In genomic region chr8:71952489-71952888, GRCm38 (mm10) we compare ENCODE assay signal across 10 mouse cellular contexts. TPM values are rescaled to one million over a fixed set of nuclear protein-coding genes. Genes with fewer than 3 reads are reported as not detected.
DNase-seq lines count a peak whose midpoint lies in the region; ATAC-seq and TF ChIP-seq lines count a peak whose summit lies in the region.
"Had no signal": no experiment of that assay in that cellular context is flagged by ENCODE, and none has a peak within 500 bp of the region (broad histone marks: within the 10 kb centered on the region; RNA-seq: fewer than 3 reads in every experiment).

No protein-coding gene starts in this region.

- H3K9me3 ChIP-seq in forebrain, embryonic 10.5 days, result peaks cover 36% of the 10 kb centered on the region
- peaks cover 6% of the 10 kb centered on the region for H3K9me3 ChIP-seq in forebrain, embryonic 14.5 days (replicated peaks; ENCODE audit: control insufficient read depth, low read length)
- H3K9me3 ChIP-seq in lung, embryonic 14.5 days (ENCODE audit: low read depth, low read length), result peaks cover 8% of the 10 kb centered on the region
- peaks cover 3% of the 10 kb centered on the region; the same call in 1 of the 2 replicates for H3K9me3 ChIP-seq in hindbrain, embryonic 16.5 days (ENCODE audit: control insufficient read depth, low read length)
- no peaks in the 10 kb centered on the region; the same call in 1 of the 2 replicates for H3K9me3 ChIP-seq in liver, postnatal 0 days (ENCODE audit: low read length)

- H3K27me3 ChIP-seq in forebrain, embryonic 10.5 days (ENCODE audit: poor library complexity, severe bottlenecking), result no peaks in the 10 kb centered on the region
- H3K27me3 ChIP-seq in forebrain, embryonic 14.5 days (replicated peaks; ENCODE audit: control insufficient read depth, insufficient read depth, low read length), result no peaks in the 10 kb centered on the region
- H3K27me3 ChIP-seq in lung, embryonic 14.5 days (ENCODE audit: insufficient read depth, low read length), result no peaks in the 10 kb centered on the region
- no peaks in the 10 kb centered on the region for H3K27me3 ChIP-seq in hindbrain, embryonic 16.5 days (replicated peaks; ENCODE audit: control insufficient read depth, insufficient read depth, low read length)
- H3K27me3 ChIP-seq in liver, postnatal 0 days (ENCODE audit: insufficient read depth, low read length), result no peaks in the 10 kb centered on the region

- no peak overlapping the region for H3K4me2 ChIP-seq in forebrain, embryonic 14.5 days (ENCODE audit: low read length)
- peak overlapping the region; percentile 57 for H3K4me2 ChIP-seq in lung, embryonic 14.5 days
- peak overlapping the region; percentile 64; the same call in 1 of the 2 replicates for H3K4me2 ChIP-seq in hindbrain, embryonic 16.5 days (ENCODE audit: low read length)
- H3K4me2 ChIP-seq in liver, postnatal 0 days (ENCODE audit: low read depth, low read length), result no peak overlapping the region

- H3K36me3 ChIP-seq in forebrain, embryonic 10.5 days (replicated peaks), result peaks cover 39% of the 10 kb centered on the region
- H3K36me3 ChIP-seq in forebrain, embryonic 14.5 days (ENCODE audit: control insufficient read depth, insufficient read depth, low read length), result no peaks in the 10 kb centered on the region
- no peaks in the 10 kb centered on the region for H3K36me3 ChIP-seq in lung, embryonic 14.5 days (ENCODE audit: insufficient read depth)
- peaks cover 4% of the 10 kb centered on the region; the same call in 1 of the 2 replicates for H3K36me3 ChIP-seq in hindbrain, embryonic 16.5 days (ENCODE audit: control insufficient read depth, insufficient read depth, low read length)
- 0 out of 2 replicates have a peak, but pooled peaks cover 2% of the 10 kb centered on the region for H3K36me3 ChIP-seq in liver, postnatal 0 days (replicated peaks; ENCODE audit: insufficient read depth, low read length)

- TF ChIP-seq CTCF in lung, embryonic 14.5 days (IDR thresholded peaks at IDR 0.05; ENCODE audit: low read depth), result no peak
- TF ChIP-seq CTCF in liver, postnatal 0 days (IDR thresholded peaks at IDR 0.05; ENCODE audit: low read depth), result no peak

- WGBS in forebrain, embryonic 10.5 days, result 97% methylated on average over 1 of the region's 1 CpGs
- WGBS in forebrain, embryonic 14.5 days, result 100% methylated on average over 1 of the region's 1 CpGs
- 89% methylated on average over 1 of the region's 1 CpGs for WGBS in lung, embryonic 14.5 days
- 93% methylated on average over 1 of the region's 1 CpGs for WGBS in hindbrain, embryonic 16.5 days
- 81% methylated on average over 1 of the region's 1 CpGs for WGBS in liver, postnatal 0 days (ENCODE audit: insufficient replicate concordance)

- TF ChIP-seq EP300 in liver, postnatal 0 days (IDR thresholded peaks at IDR 0.05; ENCODE audit: low read depth), result no peak

- peaks cover 18% of the 10 kb centered on the region for H3K4me1 ChIP-seq in forebrain, embryonic 10.5 days
- peaks cover 11% of the 10 kb centered on the region for H3K4me1 ChIP-seq in forebrain, embryonic 14.5 days (ENCODE audit: control insufficient read depth, insufficient read depth, low read length)
- peaks cover 4% of the 10 kb centered on the region; the same call in 1 of the 2 replicates for H3K4me1 ChIP-seq in lung, embryonic 14.5 days (ENCODE audit: insufficient read depth)
- H3K4me1 ChIP-seq in hindbrain, embryonic 16.5 days (ENCODE audit: control insufficient read depth, insufficient read depth, low read depth, low read length), result peaks cover 10% of the 10 kb centered on the region
- peaks cover 21% of the 10 kb centered on the region for H3K4me1 ChIP-seq in liver, postnatal 0 days (ENCODE audit: insufficient read depth)

- H3K27ac ChIP-seq in forebrain, embryonic 10.5 days, result no peak overlapping the region
- H3K27ac ChIP-seq in forebrain, embryonic 14.5 days (ENCODE audit: low read depth, low read length), result no peak overlapping the region
- H3K27ac ChIP-seq in lung, embryonic 14.5 days (ENCODE audit: low read depth), result no peak overlapping the region
- H3K27ac ChIP-seq in hindbrain, embryonic 16.5 days (ENCODE audit: low read depth, low read length), result no peak overlapping the region
- H3K27ac ChIP-seq in liver, postnatal 0 days (ENCODE audit: low read depth), result 0 out of 2 replicates have a peak overlapping the region, but pooled peaks have one; percentile 12
- H3K27ac ChIP-seq: gastrocnemius, adult 2 months; layer of hippocampus, adult 2 months had no signal

- no peak for ATAC-seq in forebrain, embryonic 14.5 days
- no peak for ATAC-seq in lung, embryonic 14.5 days (ENCODE audit: insufficient read depth)
- ATAC-seq in hindbrain, embryonic 16.5 days, result no peak
- ATAC-seq in liver, postnatal 0 days, result no peak
- ATAC-seq in megakaryocyte progenitor cell, adult 5-6 weeks (replicated peaks; ENCODE audit: poor library complexity), result no peak

- DNase-seq in forebrain, embryonic 10.5 days (ENCODE audit: extremely low spot score, low spot score), result no peak
- DNase-seq in forebrain, embryonic 14.5 days (ENCODE audit: low spot score), result no peak
- DNase-seq in lung, embryonic 14.5 days, result no peak
- no peak for DNase-seq in lung, postnatal 14 days
- no peak for DNase-seq in liver, postnatal 0 days
- DNase-seq in adrenal gland, adult 8-10 months, result no peak
- DNase-seq: gastrocnemius, adult 2 months had no signal

- peak overlapping the region; percentile 80; the same call in 1 of the 2 replicates for H3K4me3 ChIP-seq in forebrain, embryonic 10.5 days
- H3K4me3 ChIP-seq in forebrain, embryonic 14.5 days (ENCODE audit: low read depth, low read length), result no peak overlapping the region
- 0 out of 2 replicates have a peak overlapping the region, but pooled peaks have one; percentile 73 for H3K4me3 ChIP-seq in lung, embryonic 14.5 days (ENCODE audit: low read depth, low read length)
- H3K4me3 ChIP-seq in hindbrain, embryonic 16.5 days (ENCODE audit: low read length), result no peak overlapping the region
- H3K4me3 ChIP-seq in liver, postnatal 0 days (ENCODE audit: low read depth, low read length), result no peak overlapping the region

- H3K9ac ChIP-seq in forebrain, embryonic 14.5 days (ENCODE audit: low read length), result no peak overlapping the region
- no peak overlapping the region for H3K9ac ChIP-seq in lung, embryonic 14.5 days
- H3K9ac ChIP-seq in hindbrain, embryonic 16.5 days (ENCODE audit: low read depth, low read length), result no peak overlapping the region
- H3K9ac ChIP-seq in liver, postnatal 0 days (replicated peaks), result no peak overlapping the region

RNA-seq across cellular contexts. Expression of gene Zfp961, which starts 1.7 kb away (rescaled TPM):
- polyA plus RNA-seq in forebrain, embryonic 10.5 days (2016; fragmentation: Nextera tagmentation; extraction: Ambion mirVana), result 27.8 and 28.8 TPM in 2 replicates
- polyA plus RNA-seq in forebrain, embryonic 14.5 days (2014; fragmentation: Nextera tagmentation; extraction: Ambion mirVana), result 26.2 and 27.8 TPM in 2 replicates
- 25.7 and 26.2 TPM in 2 replicates for polyA plus RNA-seq in lung, embryonic 14.5 days (2014; fragmentation: Nextera tagmentation; extraction: Ambion mirVana)
- polyA plus RNA-seq in hindbrain, embryonic 16.5 days (2015; fragmentation: Nextera tagmentation; extraction: Ambion mirVana), result 16.8 and 18.5 TPM in 2 replicates
- 5.0 and 5.6 TPM in 2 replicates for polyA plus RNA-seq in liver, postnatal 0 days (2015; fragmentation: Nextera tagmentation; extraction: Ambion mirVana)
- total RNA-seq in megakaryocyte progenitor cell, adult 5-6 weeks (2015), result 38.2 and 39.2 TPM in 2 replicates
- total RNA-seq in megakaryocyte progenitor cell, adult 5-6 weeks (2017), result 16.1 and 27.8 TPM in 2 replicates
- total RNA-seq in adrenal gland, adult 8-10 months (2022), result 10 to 100 TPM; 22.0 to 30.6 (median 27.0) TPM

RNA-seq across cellular contexts. Expression of gene Zfp617, which starts 44.1 kb away (rescaled TPM):
- polyA plus RNA-seq in forebrain, embryonic 10.5 days (2016; fragmentation: Nextera tagmentation; extraction: Ambion mirVana), result 36.9 and 37.5 TPM in 2 replicates
- 31.6 and 32.1 TPM in 2 replicates for polyA plus RNA-seq in forebrain, embryonic 14.5 days (2014; fragmentation: Nextera tagmentation; extraction: Ambion mirVana)
- polyA plus RNA-seq in lung, embryonic 14.5 days (2014; fragmentation: Nextera tagmentation; extraction: Ambion mirVana), result 25.3 and 25.9 TPM in 2 replicates
- polyA plus RNA-seq in hindbrain, embryonic 16.5 days (2015; fragmentation: Nextera tagmentation; extraction: Ambion mirVana), result 33.3 and 34.6 TPM in 2 replicates
- 4.1 and 5.2 TPM in 2 replicates for polyA plus RNA-seq in liver, postnatal 0 days (2015; fragmentation: Nextera tagmentation; extraction: Ambion mirVana)
- total RNA-seq in megakaryocyte progenitor cell, adult 5-6 weeks (2015), result 19.6 and 21.4 TPM in 2 replicates
- total RNA-seq in megakaryocyte progenitor cell, adult 5-6 weeks (2017), result 9.7 and 12.6 TPM in 2 replicates
- total RNA-seq in adrenal gland, adult 8-10 months (2022), result 10 to 100 TPM; 24.9 to 36.5 (median 32.0) TPM

RNA-seq across cellular contexts. Expression of gene Zfp882, which starts 44.1 kb away (rescaled TPM):
- 7.7 and 8.4 TPM in 2 replicates for polyA plus RNA-seq in forebrain, embryonic 10.5 days (2016; fragmentation: Nextera tagmentation; extraction: Ambion mirVana)
- 15.4 and 19.7 TPM in 2 replicates for polyA plus RNA-seq in forebrain, embryonic 14.5 days (2014; fragmentation: Nextera tagmentation; extraction: Ambion mirVana)
- polyA plus RNA-seq in lung, embryonic 14.5 days (2014; fragmentation: Nextera tagmentation; extraction: Ambion mirVana), result 5.2 and 5.4 TPM in 2 replicates
- polyA plus RNA-seq in hindbrain, embryonic 16.5 days (2015; fragmentation: Nextera tagmentation; extraction: Ambion mirVana), result 12.9 and 16.1 TPM in 2 replicates
- polyA plus RNA-seq in liver, postnatal 0 days (2015; fragmentation: Nextera tagmentation; extraction: Ambion mirVana), result 0.54 and 0.61 TPM in 2 replicates
- 3.9 and 5.9 TPM in 2 replicates for total RNA-seq in megakaryocyte progenitor cell, adult 5-6 weeks (2015)
- total RNA-seq in megakaryocyte progenitor cell, adult 5-6 weeks (2017), result 5.2 and 7.0 TPM in 2 replicates
- 1 to 10 TPM; 5.6 to 8.4 (median 7.4) TPM for total RNA-seq in adrenal gland, adult 8-10 months (2022)

RNA-seq across cellular contexts. Expression of gene Cyp4f18, which starts 56.9 kb away (rescaled TPM):
- polyA plus RNA-seq in forebrain, embryonic 10.5 days (2016; fragmentation: Nextera tagmentation; extraction: Ambion mirVana), result 0.32 and 0.45 TPM in 2 replicates
- polyA plus RNA-seq in forebrain, embryonic 14.5 days (2014; fragmentation: Nextera tagmentation; extraction: Ambion mirVana), result 0.12 and 0.23 TPM in 2 replicates
- 0.93 and 2.2 TPM in 2 replicates for polyA plus RNA-seq in lung, embryonic 14.5 days (2014; fragmentation: Nextera tagmentation; extraction: Ambion mirVana)
- 0.88 and 0.92 TPM in 2 replicates for polyA plus RNA-seq in hindbrain, embryonic 16.5 days (2015; fragmentation: Nextera tagmentation; extraction: Ambion mirVana)
- 4.8 and 5.8 TPM in 2 replicates for polyA plus RNA-seq in liver, postnatal 0 days (2015; fragmentation: Nextera tagmentation; extraction: Ambion mirVana)
- 6.5 and 10.8 TPM in 2 replicates for total RNA-seq in megakaryocyte progenitor cell, adult 5-6 weeks (2015)
- total RNA-seq in megakaryocyte progenitor cell, adult 5-6 weeks (2017), result 2.0 and 5.6 TPM in 2 replicates
- 10 to 100 TPM in 2 of 4 experiments, 1 to 10 TPM in 2; 5.3 to 12.2 (median 8.6) TPM for total RNA-seq in adrenal gland, adult 8-10 months (2022)
- total RNA-seq: layer of hippocampus, adult 2 months had no signal

Comparison
In these comparisons a context has a peak if more than half of its experiments do, and no peak if none do; other contexts are left out.
1. H3K4me3 ChIP-seq: peak in forebrain, embryonic 10.5 days (single experiment) and lung, embryonic 14.5 days (single experiment); none in forebrain, embryonic 14.5 days (single experiment), hindbrain, embryonic 16.5 days (single experiment) and liver, postnatal 0 days (single experiment).
2. H3K4me2 ChIP-seq: peak in lung, embryonic 14.5 days (single experiment) and hindbrain, embryonic 16.5 days (single experiment); none in forebrain, embryonic 14.5 days (single experiment) and liver, postnatal 0 days (single experiment).